Mouse (Mus musculus) hindbrain, embryonic 15.5 days (tissue): ENCODE measurements at regions not wholly inside any gene's neighbourhood (a gene's known extent, or its start where the extent isn't known, plus 50 kb on each side); places are given as distances from the start of the nearest gene placed in this dataset.

Experiments used
- ATAC-seq: fragments of 200-750 bp; cut with Nextera tagmentation; 2 replicates; pipeline ENCODE4 v1.8.0; 2017; ENCODE audit warnings: low read depth, moderate number of reproducible peaks, moderate TSS enrichment; ENCODE audit not compliant: low FRiP score
- H3K27ac ChIP-seq: fragments of 300-500 bp; sonication (generic); replicated peaks from 2 replicates; pipeline ENCODE4 v1.5.1; 2015; ENCODE audit warnings: mild to moderate bottlenecking, inconsistent platforms
- H3K27me3 ChIP-seq: fragments of 300-500 bp; sonication (generic); 2 replicates; pipeline ENCODE4 v1.6.1; 2015; ENCODE audit warnings: control low read depth, inconsistent platforms
- H3K36me3 ChIP-seq: fragments of 300-500 bp; sonication (generic); 2 replicates; pipeline ENCODE4 v1.6.1; 2015; ENCODE audit warnings: control low read depth, inconsistent platforms
- H3K4me1 ChIP-seq: fragments of 300-500 bp; sonication (generic); replicated peaks from 2 replicates; pipeline ENCODE4 v1.6.1; 2015; ENCODE audit warnings: control low read depth, inconsistent platforms
- H3K4me2 ChIP-seq: fragments of 300-500 bp; sonication (generic); 2 replicates; pipeline ENCODE4 v1.6.1; 2015; ENCODE audit warnings: moderate library complexity, mild to moderate bottlenecking, inconsistent platforms
- H3K4me3 ChIP-seq: fragments of 300-500 bp; sonication (generic); 2 replicates; pipeline ENCODE4 v1.5.1; 2015; ENCODE audit warnings: mild to moderate bottlenecking, inconsistent platforms
- H3K9ac ChIP-seq: fragments of 300-500 bp; sonication (generic); 2 replicates; pipeline ENCODE4 v1.6.1; 2015; ENCODE audit warnings: inconsistent platforms
- H3K9me3 ChIP-seq: fragments of 300-500 bp; sonication (generic); 2 replicates; pipeline ENCODE4 v1.6.1; 2016; ENCODE audit warnings: control low read depth, inconsistent platforms
- WGBS: fragments of 180-500 bp; shearing (Covaris S2); methylation state at CpG from one replicate; pipeline ENCODE4 v1.1.7; 2015; 5-methylcytosine and 5-hydroxymethylcytosine counted together

- no peak for ATAC-seq
These were observed 267.0 kb downstream of the Nedd1 start for GRCm38 (mm10) chr10:92455195-92455594.

GRCm38 (mm10) chr10:92453550-92453949 is 268.7 kb downstream of the Nedd1 start:
- 69% methylated on average over 5 of the region's 5 CpGs for WGBS
- no peak overlapping the region for H3K9ac ChIP-seq
- H3K27ac ChIP-seq, result no peak overlapping the region
- no peak for ATAC-seq
- no peaks in the 10 kb centered on the region for H3K9me3 ChIP-seq
- H3K4me1 ChIP-seq, result no peaks in the 10 kb centered on the region
- no peaks in the 10 kb centered on the region for H3K27me3 ChIP-seq
- no peaks in the 10 kb centered on the region for H3K36me3 ChIP-seq
- no peak overlapping the region for H3K4me3 ChIP-seq
- H3K4me2 ChIP-seq, result no peak overlapping the region

More at GRCm38 (mm10) chr10:92455195-92455594, 267.0 kb downstream of the Nedd1 start:
- Histone ChIP-seq H3K9me3 (no peaks in the 10 kb centered on the region), H3K36me3 (no peaks in the 10 kb centered on the region), H3K9ac (no peak overlapping the region), H3K4me3 (no peak overlapping the region), H3K27ac (no peak overlapping the region), H3K4me1 (no peaks in the 10 kb centered on the region), H3K27me3 (no peaks in the 10 kb centered on the region), H3K4me2 (no peak overlapping the region)
- 93% methylated on average over 1 of the region's 1 CpGs for WGBS

- H3K27me3 ChIP-seq, result no peaks in the 10 kb centered on the region
- no peak for ATAC-seq
- H3K27ac ChIP-seq, result no peak overlapping the region
- no peaks in the 10 kb centered on the region for H3K9me3 ChIP-seq
- no peak overlapping the region for H3K4me3 ChIP-seq
- H3K9ac ChIP-seq, result no peak overlapping the region
- H3K4me1 ChIP-seq, result 0 out of 2 replicates have a peak, but pooled peaks cover 3% of the 10 kb centered on the region
- H3K36me3 ChIP-seq, result no peaks in the 10 kb centered on the region
- 55% methylated on average over 2 of the region's 2 CpGs for WGBS
- no peak overlapping the region for H3K4me2 ChIP-seq
These were observed 276.3 kb downstream of the Nedd1 start for GRCm38 (mm10) chr10:92445957-92446356.

GRCm38 (mm10) chr10:92438621-92439394 is 283.4 kb downstream of the Nedd1 start:
- 19% methylated on average over 8 of the region's 8 CpGs for WGBS
- Histone ChIP-seq H3K4me2 (no peak overlapping the region), H3K36me3 (no peaks in the 10 kb centered on the region), H3K4me3 (no peak overlapping the region), H3K27me3 (no peaks in the 10 kb centered on the region), H3K9ac (no peak overlapping the region), H3K4me1 (0 out of 2 replicates have a peak, but pooled peaks cover 4% of the 10 kb centered on the region), H3K27ac (0 out of 2 replicates have a peak overlapping the region, but pooled peaks have one; percentile 53), H3K9me3 (no peaks in the 10 kb centered on the region)
- peak; percentile 63; the same call in 1 of the 2 replicates for ATAC-seq

GRCm38 (mm10) chr10:92429256-92429655 is 293.0 kb downstream of the Nedd1 start:
- no peak for ATAC-seq
- Histone ChIP-seq H3K36me3 (no peaks in the 10 kb centered on the region), H3K27me3 (no peaks in the 10 kb centered on the region), H3K27ac (no peak overlapping the region), H3K4me3 (no peak overlapping the region), H3K4me2 (no peak overlapping the region), H3K4me1 (no peaks in the 10 kb centered on the region), H3K9me3 (no peaks in the 10 kb centered on the region), H3K9ac (no peak overlapping the region)
- 55% methylated on average over 7 of the region's 7 CpGs for WGBS

- no peaks in the 10 kb centered on the region for H3K27me3 ChIP-seq
- ATAC-seq, result no peak
- H3K9ac ChIP-seq, result no peak overlapping the region
- H3K27ac ChIP-seq, result no peak overlapping the region
- H3K4me1 ChIP-seq, result no peaks in the 10 kb centered on the region
- WGBS, result 17% methylated on average over 4 of the region's 4 CpGs
- H3K4me2 ChIP-seq, result no peak overlapping the region
- H3K9me3 ChIP-seq, result no peaks in the 10 kb centered on the region
- H3K36me3 ChIP-seq, result no peaks in the 10 kb centered on the region
- H3K4me3 ChIP-seq, result no peak overlapping the region
These were observed 294.2 kb downstream of the Nedd1 start for GRCm38 (mm10) chr10:92428026-92428425.

GRCm38 (mm10) chr10:92426443-92426842 is 295.8 kb downstream of the Nedd1 start:
- Histone ChIP-seq H3K36me3 (no peaks in the 10 kb centered on the region), H3K9me3 (no peaks in the 10 kb centered on the region), H3K4me3 (no peak overlapping the region), H3K9ac (no peak overlapping the region), H3K27ac (no peak overlapping the region), H3K4me1 (no peaks in the 10 kb centered on the region), H3K4me2 (no peak overlapping the region), H3K27me3 (no peaks in the 10 kb centered on the region)
- 36% methylated on average over 6 of the region's 6 CpGs for WGBS
- no peak for ATAC-seq

- H3K36me3 ChIP-seq, result no peaks in the 10 kb centered on the region
- no peaks in the 10 kb centered on the region for H3K27me3 ChIP-seq
- no peak overlapping the region for H3K4me2 ChIP-seq
- H3K4me3 ChIP-seq, result no peak overlapping the region
- no peak overlapping the region for H3K27ac ChIP-seq
- H3K9me3 ChIP-seq, result no peaks in the 10 kb centered on the region
- H3K9ac ChIP-seq, result no peak overlapping the region
- H3K4me1 ChIP-seq, result no peaks in the 10 kb centered on the region
- WGBS, result 87% methylated on average over 7 of the region's 7 CpGs
- ATAC-seq, result no peak
These were observed 309.5 kb downstream of the Nedd1 start for GRCm38 (mm10) chr10:92412737-92413136.

GRCm38 (mm10) chr10:92410813-92411325 is 311.4 kb downstream of the Nedd1 start:
- WGBS, result 50% methylated on average over 5 of the region's 5 CpGs
- H3K9me3 ChIP-seq, result no peaks in the 10 kb centered on the region
- ATAC-seq, result no peak

GRCm38 (mm10) chr10:92404697-92405293 is 317.4 kb downstream of the Nedd1 start:
- Histone ChIP-seq H3K4me3 (peak overlapping the region; percentile 23), H3K9me3 (no peaks in the 10 kb centered on the region), H3K27ac (no peak overlapping the region; the same call in 1 of the 2 replicates), H3K36me3 (no peaks in the 10 kb centered on the region), H3K4me1 (0 out of 2 replicates have a peak, but pooled peaks cover 4% of the 10 kb centered on the region), H3K27me3 (no peaks in the 10 kb centered on the region), H3K9ac (no peak overlapping the region), H3K4me2 (peak overlapping the region; percentile 45)
- ATAC-seq, result no peak; the same call in 1 of the 2 replicates
- 43% methylated on average over 15 of the region's 15 CpGs for WGBS

More at GRCm38 (mm10) chr10:92410813-92411325, 311.4 kb downstream of the Nedd1 start:
- Histone ChIP-seq H3K36me3 (no peaks in the 10 kb centered on the region), H3K27ac (no peak overlapping the region), H3K4me2 (no peak overlapping the region), H3K9ac (no peak overlapping the region), H3K27me3 (no peaks in the 10 kb centered on the region), H3K4me1 (no peaks in the 10 kb centered on the region), H3K4me3 (no peak overlapping the region)

GRCm38 (mm10) chr10:92400587-92401090 is 321.6 kb downstream of the Nedd1 start:
- ATAC-seq, result no peak
- no peaks in the 10 kb centered on the region for H3K27me3 ChIP-seq
- H3K9me3 ChIP-seq, result no peaks in the 10 kb centered on the region
- H3K27ac ChIP-seq, result no peak overlapping the region
- H3K9ac ChIP-seq, result no peak overlapping the region
- no peaks in the 10 kb centered on the region for H3K36me3 ChIP-seq
- 0 out of 2 replicates have a peak, but pooled peaks cover 4% of the 10 kb centered on the region for H3K4me1 ChIP-seq
- no peak overlapping the region for H3K4me3 ChIP-seq
- no peak overlapping the region for H3K4me2 ChIP-seq
- WGBS, result 63% methylated on average over 5 of the region's 5 CpGs

- Histone ChIP-seq H3K4me1 (peaks cover 8% of the 10 kb centered on the region), H3K4me3 (no peak overlapping the region), H3K9ac (no peak overlapping the region), H3K9me3 (no peaks in the 10 kb centered on the region), H3K36me3 (no peaks in the 10 kb centered on the region), H3K4me2 (no peak overlapping the region), H3K27ac (no peak overlapping the region), H3K27me3 (no peaks in the 10 kb centered on the region)
- WGBS, result 36% methylated on average over 7 of the region's 7 CpGs
- ATAC-seq, result no peak
These were observed 333.0 kb downstream of the Nedd1 start for GRCm38 (mm10) chr10:92389176-92389732.
